Mouse (Mus musculus) yolk sac, embryonic 10.5 days (tissue): Measurements from ENCODE around the gene Zc3h6.

Experiments used
- DNase-seq: peaks from one replicate; pipeline ENCODE4 v3.0.0-alpha.2; 2017; ENCODE audit warnings: low spot score

The Zc3h6 gene

GRCm38 (mm10) chr2:129035381-129035780 is 68.2 kb downstream of the Zc3h6 start:
- no peak for DNase-seq

GRCm38 (mm10) chr2:129038426-129038936 is 71.3 kb downstream of the Zc3h6 start:
- DNase-seq, result no peak

- DNase-seq, result no peak
Measured at GRCm38 (mm10) chr2:129038937-129039631, 71.9 kb downstream of the Zc3h6 start.

- no peak for DNase-seq
Measured at GRCm38 (mm10) chr2:129040567-129040966, 73.4 kb downstream of the Zc3h6 start.

- DNase-seq, result no peak
Measured at GRCm38 (mm10) chr2:129046172-129046845, 79.1 kb downstream of the Zc3h6 start.

- no peak for DNase-seq
Measured at GRCm38 (mm10) chr2:129046846-129047196, 79.6 kb downstream of the Zc3h6 start.

DNA sequence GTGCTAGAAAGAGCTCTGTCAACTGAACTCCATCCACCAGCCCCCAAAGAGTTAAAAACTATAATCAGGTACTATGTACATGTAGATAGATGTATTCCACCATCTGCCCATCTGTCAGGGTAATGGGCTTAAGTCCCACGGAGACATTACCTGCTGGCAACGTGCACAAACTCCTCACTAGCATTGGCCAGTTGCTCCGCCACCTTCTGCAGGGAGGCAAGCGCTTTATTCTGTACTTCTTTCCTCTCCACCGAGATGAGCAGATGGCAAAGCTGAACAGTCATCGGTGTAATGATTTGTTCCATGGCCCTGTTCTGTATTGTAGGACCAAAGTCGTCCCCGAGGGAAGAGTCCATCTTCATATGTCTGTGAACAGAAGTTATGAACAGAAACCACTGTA is 80.6 kb downstream of the Zc3h6 start, which contains the start of gene Vinac1:
Vinac1 (minus strand) TSS at position 362 of the 400 bp plus-strand sequence.
- no peak for DNase-seq

DNA sequence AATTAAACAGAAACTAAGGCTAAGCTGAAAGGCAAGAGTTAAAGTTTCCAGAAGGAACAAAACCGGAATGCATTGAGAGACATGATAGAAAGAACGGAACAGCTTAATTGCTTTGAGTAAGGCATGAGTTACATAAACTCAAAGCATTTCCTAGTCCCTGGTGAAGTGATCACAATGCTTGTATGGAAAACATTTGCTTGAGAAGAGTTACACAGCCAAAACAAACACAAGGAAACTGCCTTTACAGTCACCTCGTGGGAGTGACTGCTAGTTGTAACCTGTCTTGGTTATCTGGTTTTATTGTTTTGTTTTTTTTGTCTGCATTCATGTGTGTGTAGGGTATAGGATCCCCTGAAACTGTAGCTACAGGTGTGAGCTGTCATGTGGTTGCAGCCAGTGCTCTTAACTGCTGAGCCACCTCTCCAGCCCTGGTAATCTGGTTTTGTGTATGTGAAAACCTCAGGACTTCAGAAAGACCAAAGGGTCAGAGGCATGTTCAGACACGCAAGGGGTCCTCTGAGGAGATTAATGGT is 85.3 kb downstream of the Zc3h6 start:
- DNase-seq, result no peak

- DNase-seq, result no peak
Measured at GRCm38 (mm10) chr2:129055741-129056140, 88.5 kb downstream of the Zc3h6 start.

DNA sequence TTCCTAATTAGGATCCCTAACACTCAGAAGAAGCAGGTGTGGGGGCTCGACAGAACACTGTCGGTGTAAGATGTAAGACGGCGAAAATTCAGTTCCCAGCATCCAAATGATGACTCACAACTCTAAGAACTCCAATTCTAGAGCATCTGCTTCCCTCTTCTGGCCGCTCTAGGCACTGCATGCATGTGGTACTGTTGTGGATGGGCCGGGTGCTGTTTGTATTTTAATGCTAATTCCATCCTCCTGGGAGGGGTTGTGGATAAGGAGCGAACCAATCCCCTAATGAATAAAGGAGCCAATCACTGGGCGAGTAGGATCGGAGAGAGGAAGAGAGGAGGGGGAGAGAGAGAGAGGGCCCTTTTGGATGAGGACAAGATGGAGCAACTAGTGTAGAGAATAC is 89.4 kb downstream of the Zc3h6 start:
- no peak for DNase-seq

- no peak for DNase-seq
Measured at GRCm38 (mm10) chr2:129057256-129057655, 90.1 kb downstream of the Zc3h6 start.

DNA sequence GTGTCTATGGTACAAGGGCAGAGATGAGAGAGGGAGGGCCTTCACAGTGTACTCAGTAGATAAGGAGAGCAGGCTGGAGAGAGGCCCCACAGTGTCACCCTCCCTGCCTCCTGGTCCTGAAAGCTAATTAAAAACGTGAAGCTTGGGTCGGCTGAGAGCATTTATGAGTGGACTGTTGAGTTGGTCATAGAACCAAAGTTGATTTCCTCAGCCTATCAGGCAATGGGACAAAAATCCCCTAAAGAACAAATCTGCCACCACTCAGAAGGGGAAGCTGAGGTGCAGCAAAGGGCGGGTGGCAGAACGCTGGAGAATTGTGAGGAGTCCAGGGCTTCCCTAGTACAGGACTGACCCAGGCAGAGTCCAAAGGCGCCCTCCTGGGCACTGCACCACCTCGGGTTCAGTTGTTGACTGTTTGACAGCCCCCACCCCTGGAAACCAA is 90.7 kb downstream of the Zc3h6 start:
- no peak for DNase-seq

GRCm38 (mm10) chr2:129061456-129062059 is 94.4 kb downstream of the Zc3h6 start:
- DNase-seq, result no peak

DNA sequence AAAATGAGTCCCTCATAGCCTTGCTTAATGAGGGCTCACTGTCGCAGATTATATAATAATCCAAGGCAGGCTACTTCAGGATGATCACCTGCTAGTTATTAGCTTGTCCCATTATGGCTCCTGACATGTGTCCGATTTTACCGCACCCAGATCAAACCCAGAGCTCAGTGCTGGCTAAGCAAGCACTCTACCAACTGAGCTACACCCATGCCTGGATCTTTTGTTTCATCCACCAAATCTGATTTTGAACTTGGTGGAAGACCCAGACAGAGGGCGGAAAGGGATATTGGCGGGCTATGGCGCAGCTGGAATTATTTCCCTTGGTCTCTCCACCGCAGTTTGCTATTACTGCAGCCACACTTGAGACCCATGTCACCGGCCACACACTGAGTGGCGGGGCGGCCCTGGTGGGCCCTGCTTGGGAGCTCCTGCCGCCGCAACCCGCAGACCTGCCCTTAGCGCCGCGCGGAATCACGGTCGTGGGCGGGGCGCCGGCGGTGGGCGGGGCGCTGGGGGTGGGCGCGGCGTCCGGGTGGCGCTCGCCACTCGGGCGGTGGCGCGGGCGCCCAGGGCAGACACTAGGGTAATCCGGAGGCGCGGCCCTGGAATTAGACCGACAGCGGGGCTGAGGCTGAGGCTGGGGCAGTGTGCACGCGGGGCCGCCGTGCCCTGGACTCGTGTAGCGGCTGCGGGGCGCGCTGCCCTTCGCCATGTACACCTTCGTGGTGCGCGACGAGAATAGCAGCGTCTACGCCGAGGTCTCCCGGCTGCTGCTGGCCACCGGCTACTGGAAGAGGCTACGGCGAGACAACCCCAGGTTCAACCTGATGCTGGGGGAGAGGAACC is 98.5 kb downstream of the Zc3h6 start, which contains the start of gene Ttl:
Ttl (plus strand) TSS at position 506 of the 846 bp plus-strand sequence.
- peak; percentile 76 for DNase-seq

GRCm38 (mm10) chr2:129066326-129066725 is 99.1 kb downstream of the Zc3h6 start:
- DNase-seq, result peak; percentile 58
